Mouse (Mus musculus): ENCODE results near the gene Abhd8. TPM values are rescaled to one million over a fixed set of nuclear protein-coding genes. Genes with fewer than 3 reads are reported as not detected.
A peak's percentile ranks its signal among the peaks of the same experiment; 100 is the strongest.
"Not testable (repeated sequence)": the region's sequence is repeated elsewhere in the genome, so short reads cannot be mapped to it uniquely, and the experiment has no call there.

Gene Abhd8
- polyA plus RNA-seq, 1 experiment from 2014 or later: 89.4 TPM

GRCm38 (mm10) chr8:71454668-71455067 lies 8.8 kb downstream of the Abhd8 start:
- no peaks in the 10 kb centered on the region for H3K4me1 ChIP-seq
- peaks cover 30% of the 10 kb centered on the region for H3K36me3 ChIP-seq
- no peak overlapping the region for H3K4me2 ChIP-seq (replicated peaks)
- ATAC-seq (ENCODE audit: insufficient number of reproducible peaks, insufficient read depth, low FRiP score, low TSS enrichment): no peak
- no peak overlapping the region for H3K4me3 ChIP-seq
- H3K9ac ChIP-seq: no peak overlapping the region
- H3K9me3 ChIP-seq: no peaks in the 10 kb centered on the region
- H3K27me3 ChIP-seq: no peaks in the 10 kb centered on the region
- WGBS: 84% methylated on average over 8 of the region's 8 CpGs
- no peak overlapping the region for H3K27ac ChIP-seq

- H3K9me3 ChIP-seq: no peaks in the 10 kb centered on the region
- 81% methylated on average over 2 of the region's 2 CpGs for WGBS
- H3K36me3 ChIP-seq: peaks cover 11% of the 10 kb centered on the region
- H3K27ac ChIP-seq: no peak overlapping the region
- no peaks in the 10 kb centered on the region for H3K4me1 ChIP-seq
- H3K4me2 ChIP-seq (replicated peaks): no peak overlapping the region
- no peak overlapping the region for H3K9ac ChIP-seq
- no peaks in the 10 kb centered on the region for H3K27me3 ChIP-seq
- no peak overlapping the region for H3K4me3 ChIP-seq
- no peak for ATAC-seq (ENCODE audit: insufficient number of reproducible peaks, insufficient read depth, low FRiP score, low TSS enrichment)
Observed at GRCm38 (mm10) chr8:71452669-71453068, 10.8 kb downstream of the Abhd8 start.

- no peak overlapping the region for H3K9ac ChIP-seq
- ATAC-seq (ENCODE audit: insufficient number of reproducible peaks, insufficient read depth, low FRiP score, low TSS enrichment): no peak
Observed at GRCm38 (mm10) chr8:71451777-71452176, 11.7 kb downstream of the Abhd8 start.

GRCm38 (mm10) chr8:71451337-71451736 lies 12.1 kb downstream of the Abhd8 start:
- 65% methylated on average over 4 of the region's 4 CpGs for WGBS
- Histone ChIP-seq H3K27ac (no peak overlapping the region), H3K4me1 (no peaks in the 10 kb centered on the region), H3K4me3 (no peak overlapping the region), H3K9ac (no peak overlapping the region), H3K9me3 (no peaks in the 10 kb centered on the region), H3K36me3 (no peaks in the 10 kb centered on the region), H3K27me3 (no peaks in the 10 kb centered on the region), H3K4me2 (replicated peaks) (no peak overlapping the region)
- ATAC-seq (ENCODE audit: insufficient number of reproducible peaks, insufficient read depth, low FRiP score, low TSS enrichment): no peak

More at GRCm38 (mm10) chr8:71451777-71452176, 11.7 kb downstream of the Abhd8 start:
- WGBS: 50% methylated on average over 11 of the region's 11 CpGs
- H3K27ac ChIP-seq: no peak overlapping the region
- no peak overlapping the region for H3K4me3 ChIP-seq
- no peaks in the 10 kb centered on the region for H3K27me3 ChIP-seq
- H3K9me3 ChIP-seq: no peaks in the 10 kb centered on the region
- 0 out of 2 replicates have a peak, but pooled peaks cover 2% of the 10 kb centered on the region for H3K36me3 ChIP-seq
- no peaks in the 10 kb centered on the region for H3K4me1 ChIP-seq
- no peak overlapping the region for H3K4me2 ChIP-seq (replicated peaks)

GRCm38 (mm10) chr8:71445096-71445495 lies 18.4 kb downstream of the Abhd8 start:
- 78% methylated on average over 7 of the region's 7 CpGs for WGBS

GRCm38 (mm10) chr8:71441404-71441803 lies 22.1 kb downstream of the Abhd8 start:
- Histone ChIP-seq H3K27ac (no peak overlapping the region), H3K9ac (no peak overlapping the region), H3K9me3 (no peaks in the 10 kb centered on the region), H3K4me1 (no peaks in the 10 kb centered on the region), H3K36me3 (no peaks in the 10 kb centered on the region), H3K4me2 (replicated peaks) (no peak overlapping the region), H3K4me3 (no peak overlapping the region), H3K27me3 (0 out of 2 replicates have a peak, but pooled peaks cover 4% of the 10 kb centered on the region)
- WGBS: 0% methylated on average over 7 of the region's 7 CpGs
- no peak for ATAC-seq (ENCODE audit: insufficient number of reproducible peaks, insufficient read depth, low FRiP score, low TSS enrichment)

More at GRCm38 (mm10) chr8:71445096-71445495, 18.4 kb downstream of the Abhd8 start:
- Histone ChIP-seq H3K4me3 (no peak overlapping the region), H3K4me2 (replicated peaks) (no peak overlapping the region), H3K9me3 (no peaks in the 10 kb centered on the region), H3K27me3 (0 out of 2 replicates have a peak, but pooled peaks cover 4% of the 10 kb centered on the region), H3K4me1 (no peaks in the 10 kb centered on the region), H3K36me3 (no peaks in the 10 kb centered on the region), H3K9ac (no peak overlapping the region; the same call in 1 of the 2 replicates), H3K27ac (no peak overlapping the region)
- no peak for ATAC-seq (ENCODE audit: insufficient number of reproducible peaks, insufficient read depth, low FRiP score, low TSS enrichment)

- 52% methylated on average over 3 of the region's 3 CpGs for WGBS
Observed at GRCm38 (mm10) chr8:71437041-71437440, 26.4 kb downstream of the Abhd8 start.

GRCm38 (mm10) chr8:71432935-71433334 lies 30.5 kb downstream of the Abhd8 start:
- H3K4me3 ChIP-seq; H3K9me3 ChIP-seq; H3K4me1 ChIP-seq; H3K27me3 ChIP-seq; H3K9ac ChIP-seq; ATAC-seq (ENCODE audit: insufficient number of reproducible peaks, insufficient read depth, low FRiP score, low TSS enrichment); H3K27ac ChIP-seq; H3K4me2 ChIP-seq (replicated peaks); H3K36me3 ChIP-seq: not testable (repeated sequence)
- WGBS: 83% methylated on average over 1 of the region's 1 CpGs

More at GRCm38 (mm10) chr8:71437041-71437440, 26.4 kb downstream of the Abhd8 start:
- no peak overlapping the region for H3K4me2 ChIP-seq (replicated peaks)
- no peak overlapping the region for H3K27ac ChIP-seq
- no peaks in the 10 kb centered on the region for H3K9me3 ChIP-seq
- ATAC-seq (ENCODE audit: insufficient number of reproducible peaks, insufficient read depth, low FRiP score, low TSS enrichment): no peak
- no peak overlapping the region for H3K4me3 ChIP-seq
- H3K36me3 ChIP-seq: no peaks in the 10 kb centered on the region
- H3K27me3 ChIP-seq: 0 out of 2 replicates have a peak, but pooled peaks cover 3% of the 10 kb centered on the region
- H3K9ac ChIP-seq: no peak overlapping the region
- no peaks in the 10 kb centered on the region for H3K4me1 ChIP-seq

- no peaks in the 10 kb centered on the region for H3K4me1 ChIP-seq
- no peak overlapping the region for H3K4me3 ChIP-seq
- no peak overlapping the region for H3K4me2 ChIP-seq (replicated peaks)
- H3K27ac ChIP-seq: no peak overlapping the region
- no peak for ATAC-seq (ENCODE audit: insufficient number of reproducible peaks, insufficient read depth, low FRiP score, low TSS enrichment)
- no peaks in the 10 kb centered on the region for H3K36me3 ChIP-seq
- H3K27me3 ChIP-seq: no peaks in the 10 kb centered on the region
- H3K9me3 ChIP-seq: no peaks in the 10 kb centered on the region
- no peak overlapping the region for H3K9ac ChIP-seq
Observed at GRCm38 (mm10) chr8:71422121-71422520, 41.3 kb downstream of the Abhd8 start.

- no peak for ATAC-seq (ENCODE audit: insufficient number of reproducible peaks, insufficient read depth, low FRiP score, low TSS enrichment)
- peaks cover 27% of the 10 kb centered on the region for H3K36me3 ChIP-seq
- no peak overlapping the region for H3K9ac ChIP-seq
- H3K9me3 ChIP-seq: no peaks in the 10 kb centered on the region
- H3K4me1 ChIP-seq: peaks cover 9% of the 10 kb centered on the region
- H3K4me3 ChIP-seq: no peak overlapping the region
- H3K27me3 ChIP-seq: no peaks in the 10 kb centered on the region
- 47% methylated on average over 11 of the region's 11 CpGs for WGBS
- H3K27ac ChIP-seq: no peak overlapping the region
- H3K4me2 ChIP-seq (replicated peaks): no peak overlapping the region
Observed at GRCm38 (mm10) chr8:71411535-71412273, 51.8 kb downstream of the Abhd8 start.

- H3K4me1 ChIP-seq: peaks cover 15% of the 10 kb centered on the region
- no peak overlapping the region for H3K9ac ChIP-seq
- H3K36me3 ChIP-seq: peaks cover 27% of the 10 kb centered on the region
- H3K4me2 ChIP-seq (replicated peaks): no peak overlapping the region
- ATAC-seq (ENCODE audit: insufficient number of reproducible peaks, insufficient read depth, low FRiP score, low TSS enrichment): no peak
- no peak overlapping the region for H3K4me3 ChIP-seq
- no peaks in the 10 kb centered on the region for H3K27me3 ChIP-seq
- no peaks in the 10 kb centered on the region for H3K9me3 ChIP-seq
- H3K27ac ChIP-seq: no peak overlapping the region
- WGBS: 88% methylated on average over 4 of the region's 4 CpGs
Observed at GRCm38 (mm10) chr8:71408231-71408630, 55.2 kb downstream of the Abhd8 start.

- Histone ChIP-seq H3K9me3 (no peaks in the 10 kb centered on the region), H3K4me3 (peak overlapping the region; percentile 68; the same call in 1 of the 2 replicates)
Observed at GRCm38 (mm10) chr8:71407441-71407840, 56.0 kb downstream of the Abhd8 start.

More at GRCm38 (mm10) chr8:71407441-71407840, 56.0 kb downstream of the Abhd8 start:
- H3K9ac ChIP-seq: no peak overlapping the region
- 92% methylated on average over 14 of the region's 14 CpGs for WGBS
- no peak overlapping the region for H3K27ac ChIP-seq
- H3K4me2 ChIP-seq (replicated peaks): peak overlapping the region; percentile 84
- peaks cover 27% of the 10 kb centered on the region for H3K36me3 ChIP-seq
- H3K4me1 ChIP-seq: peaks cover 15% of the 10 kb centered on the region
- H3K27me3 ChIP-seq: no peaks in the 10 kb centered on the region
- no peak for ATAC-seq (ENCODE audit: insufficient number of reproducible peaks, insufficient read depth, low FRiP score, low TSS enrichment)
